Mouse (Mus musculus): ENCODE data around the gene Derl2. TPM values are rescaled to one million over a fixed set of nuclear protein-coding genes. Genes with fewer than 3 reads are reported as not detected.

Gene Derl2
- 17.6 and 17.8 TPM in 2 replicates for polyA plus RNA-seq (2012; rRNA removed)

DNA sequence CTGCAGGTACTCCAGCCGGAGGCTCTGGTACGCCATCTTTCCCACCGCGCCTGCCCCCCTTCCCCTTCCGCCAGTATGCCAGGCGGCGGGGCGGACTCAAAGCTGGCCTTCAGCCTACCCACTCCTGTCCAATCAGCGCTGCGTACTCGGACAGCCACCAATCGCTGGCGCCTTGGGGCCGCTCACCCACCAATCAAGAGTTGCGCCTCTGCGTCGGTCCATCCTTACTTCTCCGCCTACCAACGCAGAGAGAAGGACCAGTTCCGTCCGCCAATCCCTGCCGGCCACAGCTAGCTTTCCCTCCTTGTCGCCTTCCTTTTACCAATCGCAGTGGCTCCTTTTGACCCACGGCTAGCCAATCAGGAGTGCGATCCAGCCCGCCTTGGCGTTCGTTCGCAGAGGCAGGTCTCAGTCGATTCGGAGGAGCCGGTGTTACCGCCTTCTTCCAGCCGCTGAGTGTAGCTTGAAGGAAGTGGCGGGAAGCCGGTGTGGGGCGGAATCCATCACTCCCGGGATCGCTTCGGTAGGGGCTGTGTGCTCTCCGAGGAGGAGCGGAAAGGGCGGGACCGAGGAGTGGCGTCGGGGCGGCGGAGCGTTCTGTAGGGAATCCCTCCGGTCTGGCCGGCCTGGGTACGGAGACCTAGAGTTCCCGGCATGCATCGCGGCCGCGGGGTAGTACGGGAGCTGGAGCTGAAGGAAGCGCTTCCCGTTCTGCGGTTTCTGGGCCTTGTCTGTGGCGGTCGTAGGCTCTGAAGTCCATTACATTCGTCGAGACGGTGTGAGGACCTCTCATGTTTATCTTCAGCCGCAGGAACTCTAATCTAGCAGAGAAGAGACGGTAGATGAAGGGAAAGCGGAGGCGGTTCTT is at the start of gene Derl2, which contains the start of gene Mis12:
Gene Derl2 (minus strand): TSS at position 641 of the 868 bp plus-strand sequence.
Gene Mis12 (plus strand): TSS at position 411 of the 868 bp plus-strand sequence.
- H3K27ac ChIP-seq (ENCODE audit: insufficient read depth, low read length), result 0 out of 2 replicates have a peak within 1 kb of the TSS, but pooled peaks have one; percentile 24
- peak within 1 kb of the TSS; percentile 64 for H3K4me3 ChIP-seq (ENCODE audit: insufficient read depth, low read length)
- peak; percentile 60; the same call in 1 of the 2 replicates for TF ChIP-seq POLR2A (IDR thresholded peaks at IDR 0.05; ENCODE audit: extremely low read depth, insufficient read depth, low read length)
- no peak for TF ChIP-seq CTCF (IDR thresholded peaks at IDR 0.05; ENCODE audit: extremely low read depth, insufficient read depth, low read length)
- H3K4me1 ChIP-seq (ENCODE audit: control insufficient read depth, insufficient read depth, low read length), result peaks cover 3% of the 10 kb centered on the region; the same call in 1 of the 2 replicates

DNA sequence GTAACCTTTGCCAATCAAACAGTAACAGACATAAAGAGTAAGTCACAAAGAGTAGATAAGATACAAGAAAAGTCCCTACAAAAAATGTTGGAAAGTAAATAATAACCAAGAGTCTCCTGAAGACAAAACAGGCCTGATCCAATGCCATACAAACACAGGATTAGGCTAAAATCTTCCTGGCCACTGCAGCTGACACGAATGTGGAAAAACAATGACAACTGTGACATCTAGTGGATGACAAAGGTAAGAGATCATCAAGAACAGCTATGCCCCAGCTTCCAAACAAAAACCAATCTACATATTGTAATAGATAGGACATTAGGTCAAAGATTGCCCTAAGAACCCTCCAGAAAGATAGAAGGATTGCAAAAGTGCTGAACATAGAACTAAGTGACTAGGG is 32.9 kb upstream of the Derl2 start:
- no peaks in the 10 kb centered on the region for H3K4me1 ChIP-seq (ENCODE audit: control insufficient read depth, insufficient read depth, low read length)
- no peak for TF ChIP-seq POLR2A (IDR thresholded peaks at IDR 0.05; ENCODE audit: extremely low read depth, insufficient read depth, low read length)
- peak; percentile 48; the same call in 1 of the 2 replicates for TF ChIP-seq CTCF (IDR thresholded peaks at IDR 0.05; ENCODE audit: extremely low read depth, insufficient read depth, low read length)
- no peak overlapping the region for H3K27ac ChIP-seq (ENCODE audit: insufficient read depth, low read length)
- no peak overlapping the region for H3K4me3 ChIP-seq (ENCODE audit: insufficient read depth, low read length)

DNA sequence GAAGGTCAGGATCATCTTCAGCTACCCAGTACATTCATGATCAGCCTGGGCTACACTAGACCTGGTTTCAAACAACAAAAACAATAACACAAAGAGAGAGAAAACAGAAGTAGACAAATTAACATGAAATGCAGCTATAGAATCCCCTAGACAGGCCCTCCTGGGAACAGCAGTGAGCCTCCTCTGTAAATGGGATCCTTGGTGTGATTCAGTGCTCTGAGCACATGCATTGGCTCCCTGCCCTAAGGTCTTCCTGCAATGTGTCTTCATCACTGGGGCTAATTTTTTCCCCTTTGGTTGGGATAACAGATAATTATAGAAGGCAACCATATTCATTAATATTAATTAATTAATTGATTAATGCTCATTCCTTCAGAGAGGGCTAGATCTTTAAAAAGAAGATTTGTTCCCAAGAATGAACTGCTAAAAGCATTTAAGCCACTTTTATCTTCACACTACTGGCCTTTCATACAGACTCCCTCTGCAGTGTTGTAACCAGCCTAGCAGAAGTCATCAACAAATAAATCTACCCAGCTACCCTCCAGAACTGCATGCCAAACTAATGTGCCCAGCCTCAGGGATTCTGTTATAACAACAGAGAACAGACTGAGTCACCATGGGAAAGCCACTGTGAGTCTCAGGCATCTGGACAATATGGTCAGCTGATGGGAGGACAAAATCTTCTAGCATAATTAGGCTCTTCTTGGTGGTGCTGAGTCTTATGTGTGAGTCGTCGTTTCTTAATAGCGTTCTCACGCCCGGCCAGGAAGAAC is 20.1 kb upstream of the Derl2 start:
- Histone ChIP-seq H3K27ac (ENCODE audit: insufficient read depth, low read length) (no peak overlapping the region), H3K4me1 (ENCODE audit: control insufficient read depth, insufficient read depth, low read length) (no peaks in the 10 kb centered on the region; the same call in 1 of the 2 replicates), H3K4me3 (ENCODE audit: insufficient read depth, low read length) (no peak overlapping the region)
- TF ChIP-seq POLR2A (IDR thresholded peaks at IDR 0.05; ENCODE audit: extremely low read depth, insufficient read depth, low read length) (no peak), CTCF (IDR thresholded peaks at IDR 0.05; ENCODE audit: extremely low read depth, insufficient read depth, low read length) (no peak)

DNA sequence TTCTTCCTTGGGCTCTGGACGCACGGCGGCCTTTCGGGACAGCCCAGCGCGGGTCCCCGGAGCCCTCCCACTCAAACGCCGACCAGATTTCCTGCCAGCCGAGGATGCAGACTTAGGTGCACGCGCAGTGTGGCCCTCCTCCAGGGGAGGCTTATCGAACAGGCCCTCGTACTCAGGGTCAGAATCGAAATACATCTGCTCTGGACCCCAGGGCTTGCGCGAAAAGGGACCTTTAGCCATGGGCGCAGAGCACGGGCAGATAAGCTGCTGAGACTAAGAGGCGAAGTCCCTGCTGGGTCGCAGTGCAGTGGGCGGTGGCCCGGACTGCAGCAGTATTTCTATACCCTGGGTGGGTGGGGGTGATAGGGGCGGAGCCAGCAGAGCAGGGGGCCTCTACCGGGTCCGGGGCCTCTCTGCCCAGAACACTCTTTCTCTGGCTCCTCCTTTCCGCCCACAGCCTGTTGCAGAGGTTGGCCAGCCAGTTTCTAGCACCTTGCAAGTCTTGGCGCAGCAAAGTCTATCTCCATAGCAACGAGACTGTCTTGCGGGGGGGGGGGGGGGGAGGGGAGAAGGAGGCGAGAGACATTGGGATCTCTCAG is 13.6 kb upstream of the Derl2 start, which contains the start of gene 6330403K07Rik:
Gene 6330403K07Rik (minus strand): TSS at position 351 of the 599 bp plus-strand sequence.
- H3K4me3 ChIP-seq (ENCODE audit: insufficient read depth, low read length), result peak within 1 kb of the TSS; percentile 75
- H3K4me1 ChIP-seq (ENCODE audit: control insufficient read depth, insufficient read depth, low read length), result no peaks in the 10 kb centered on the region
- peak within 1 kb of the TSS; percentile 86 for H3K27ac ChIP-seq (ENCODE audit: insufficient read depth, low read length)
- TF ChIP-seq POLR2A (IDR thresholded peaks at IDR 0.05; ENCODE audit: extremely low read depth, insufficient read depth, low read length), result peak; percentile 80
- TF ChIP-seq CTCF (IDR thresholded peaks at IDR 0.05; ENCODE audit: extremely low read depth, insufficient read depth, low read length), result no peak

DNA sequence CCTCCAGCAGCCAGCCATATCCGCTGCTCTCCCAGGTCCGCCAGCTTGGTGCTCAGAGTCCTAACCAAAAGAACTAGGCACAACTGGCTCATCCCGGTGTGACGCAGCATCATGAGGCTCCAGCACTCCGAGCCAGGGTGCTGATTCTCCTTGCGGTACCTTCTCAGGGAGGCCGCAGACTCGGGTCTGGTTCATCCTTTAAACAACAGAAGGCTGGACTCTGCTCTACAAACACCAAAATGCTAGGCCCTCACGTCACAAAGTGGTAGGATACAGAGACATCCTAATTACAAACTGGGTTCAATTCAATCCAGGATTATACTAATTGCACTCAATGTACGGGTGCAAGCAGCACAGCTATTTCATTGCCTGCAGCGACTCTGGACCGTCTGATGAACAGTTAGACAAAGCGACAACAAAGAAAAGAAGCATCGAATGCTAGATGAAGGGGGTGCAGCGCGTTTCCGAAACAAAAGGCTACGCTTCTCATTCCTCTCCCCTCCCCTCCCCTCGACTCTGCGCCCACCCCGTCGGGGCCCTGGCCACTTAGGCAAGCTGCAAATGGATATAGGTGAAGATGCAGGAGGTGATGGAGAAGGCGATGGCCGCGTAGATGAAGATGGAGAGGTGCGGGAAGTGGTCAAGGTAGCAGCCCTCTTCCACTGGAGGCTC is 13.0 kb upstream of the Derl2 start:
- H3K27ac ChIP-seq (ENCODE audit: insufficient read depth, low read length), result peak overlapping the region; percentile 86
- peak; percentile 52; the same call in 1 of the 2 replicates for TF ChIP-seq POLR2A (IDR thresholded peaks at IDR 0.05; ENCODE audit: extremely low read depth, insufficient read depth, low read length)
- TF ChIP-seq CTCF (IDR thresholded peaks at IDR 0.05; ENCODE audit: extremely low read depth, insufficient read depth, low read length), result no peak
- H3K4me1 ChIP-seq (ENCODE audit: control insufficient read depth, insufficient read depth, low read length), result no peaks in the 10 kb centered on the region
- H3K4me3 ChIP-seq (ENCODE audit: insufficient read depth, low read length), result peak overlapping the region; percentile 75

DNA sequence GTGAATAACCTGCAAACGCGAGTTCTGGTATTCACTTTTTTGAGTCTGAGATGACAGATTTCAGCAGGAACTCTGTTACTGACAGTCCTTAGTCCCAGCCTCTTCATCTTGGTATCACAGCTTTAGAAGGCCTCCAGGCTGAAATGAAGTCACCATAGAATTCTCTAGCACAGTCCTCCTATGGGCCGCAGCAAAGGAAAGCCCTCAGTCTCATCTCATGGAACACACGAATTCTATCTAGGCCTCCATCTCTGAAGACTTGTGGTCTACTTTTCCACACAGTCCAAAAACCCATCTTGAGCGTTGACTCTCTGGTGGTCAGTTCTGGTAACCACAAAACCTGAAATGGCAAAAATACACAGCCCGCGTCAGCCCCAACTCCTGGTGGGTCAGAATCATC is 12.4 kb upstream of the Derl2 start:
- TF ChIP-seq CTCF (IDR thresholded peaks at IDR 0.05; ENCODE audit: extremely low read depth, insufficient read depth, low read length) (no peak), POLR2A (IDR thresholded peaks at IDR 0.05; ENCODE audit: extremely low read depth, insufficient read depth, low read length) (no peak)
- Histone ChIP-seq H3K4me1 (ENCODE audit: control insufficient read depth, insufficient read depth, low read length) (no peaks in the 10 kb centered on the region), H3K4me3 (ENCODE audit: insufficient read depth, low read length) (peak overlapping the region; percentile 75), H3K27ac (ENCODE audit: insufficient read depth, low read length) (peak overlapping the region; percentile 86)

DNA sequence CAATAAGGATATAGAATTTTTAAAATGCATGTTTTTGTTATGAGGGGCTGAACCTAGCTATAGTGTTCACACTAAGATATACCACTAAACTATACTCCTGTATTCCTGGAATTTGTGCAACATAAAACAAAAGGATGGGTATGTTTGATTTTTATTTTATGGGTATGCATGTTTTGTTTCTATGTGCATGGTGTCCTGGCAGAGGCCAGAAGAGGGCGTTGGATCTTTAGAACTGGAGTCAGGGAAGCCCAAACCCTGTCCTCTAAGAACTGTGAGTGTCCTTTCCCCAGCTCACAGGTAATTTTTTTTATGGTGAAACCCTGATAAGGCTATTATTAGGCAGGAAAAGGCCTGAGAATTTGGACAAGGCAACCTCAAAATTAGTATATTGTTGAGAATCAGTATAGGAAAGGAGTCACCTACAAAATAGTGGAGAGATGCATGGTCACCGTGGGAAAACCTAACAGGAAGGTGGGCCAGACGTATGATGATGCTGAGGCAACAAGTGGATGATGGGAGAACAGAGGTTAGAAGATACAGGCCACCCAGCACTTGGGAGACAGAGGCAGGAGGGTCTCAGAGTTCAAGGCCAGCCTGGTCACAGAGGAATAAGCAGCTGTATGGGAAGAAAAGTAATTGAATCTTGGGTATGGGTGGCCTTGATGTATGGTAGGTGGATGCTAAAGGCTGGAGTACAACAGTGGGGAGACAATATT is 9.9 kb upstream of the Derl2 start:
- no peak overlapping the region for H3K4me3 ChIP-seq (ENCODE audit: insufficient read depth, low read length)

DNA sequence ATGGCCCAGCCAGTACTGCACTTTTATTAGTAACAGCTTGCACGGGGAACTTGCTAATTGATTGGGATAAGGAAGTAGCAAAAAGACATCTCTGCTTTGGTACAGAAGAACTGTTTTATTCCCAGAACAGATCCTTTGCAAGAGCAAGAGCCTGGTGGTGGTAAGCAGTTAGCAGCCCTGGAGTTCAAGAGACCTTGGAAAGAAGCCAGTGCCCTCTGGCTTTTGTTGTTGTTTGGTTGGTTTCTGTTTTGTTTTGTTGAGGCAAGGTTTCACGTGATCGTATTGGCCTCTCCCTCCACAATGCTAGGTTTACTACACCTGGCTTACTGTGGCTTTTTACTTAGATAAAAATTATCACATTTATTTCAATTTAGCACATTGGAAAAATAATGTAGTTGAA is 8.6 kb upstream of the Derl2 start:
- H3K4me1 ChIP-seq (ENCODE audit: control insufficient read depth, insufficient read depth, low read length), result no peaks in the 10 kb centered on the region
- H3K27ac ChIP-seq (ENCODE audit: insufficient read depth, low read length), result no peak overlapping the region
- H3K4me3 ChIP-seq (ENCODE audit: insufficient read depth, low read length), result no peak overlapping the region
- TF ChIP-seq CTCF (IDR thresholded peaks at IDR 0.05; ENCODE audit: extremely low read depth, insufficient read depth, low read length) (no peak), POLR2A (IDR thresholded peaks at IDR 0.05; ENCODE audit: extremely low read depth, insufficient read depth, low read length) (no peak)

More for the DNA sequence above, 9.9 kb upstream of the Derl2 start:
- H3K4me1 ChIP-seq (ENCODE audit: control insufficient read depth, insufficient read depth, low read length), result no peaks in the 10 kb centered on the region
- TF ChIP-seq CTCF (IDR thresholded peaks at IDR 0.05; ENCODE audit: extremely low read depth, insufficient read depth, low read length) (peak; percentile 16; the same call in 1 of the 2 replicates), POLR2A (IDR thresholded peaks at IDR 0.05; ENCODE audit: extremely low read depth, insufficient read depth, low read length) (no peak)
- H3K27ac ChIP-seq (ENCODE audit: insufficient read depth, low read length), result no peak overlapping the region
